Mouse (Mus musculus) gastrocnemius, adult 18-20 months (tissue): Measurements from ENCODE around the gene Il22ra1. TPM values are rescaled to one million over a fixed set of nuclear protein-coding genes. Genes with fewer than 3 reads are reported as not detected.

Experiments
- DNase-seq: peaks from one replicate; pipeline ENCODE4 v3.0.0; 2021; ENCODE audit warnings: low spot score
- total RNA-seq, 2 experiments: library from RNA; stranded (reverse); gene quantifications; 2 replicates each; pipeline ENCODE4 v1.2.3; 2021

Il22ra1 gene
- total RNA-seq, 2 experiments from 2014 or later, result not detected

DNA sequence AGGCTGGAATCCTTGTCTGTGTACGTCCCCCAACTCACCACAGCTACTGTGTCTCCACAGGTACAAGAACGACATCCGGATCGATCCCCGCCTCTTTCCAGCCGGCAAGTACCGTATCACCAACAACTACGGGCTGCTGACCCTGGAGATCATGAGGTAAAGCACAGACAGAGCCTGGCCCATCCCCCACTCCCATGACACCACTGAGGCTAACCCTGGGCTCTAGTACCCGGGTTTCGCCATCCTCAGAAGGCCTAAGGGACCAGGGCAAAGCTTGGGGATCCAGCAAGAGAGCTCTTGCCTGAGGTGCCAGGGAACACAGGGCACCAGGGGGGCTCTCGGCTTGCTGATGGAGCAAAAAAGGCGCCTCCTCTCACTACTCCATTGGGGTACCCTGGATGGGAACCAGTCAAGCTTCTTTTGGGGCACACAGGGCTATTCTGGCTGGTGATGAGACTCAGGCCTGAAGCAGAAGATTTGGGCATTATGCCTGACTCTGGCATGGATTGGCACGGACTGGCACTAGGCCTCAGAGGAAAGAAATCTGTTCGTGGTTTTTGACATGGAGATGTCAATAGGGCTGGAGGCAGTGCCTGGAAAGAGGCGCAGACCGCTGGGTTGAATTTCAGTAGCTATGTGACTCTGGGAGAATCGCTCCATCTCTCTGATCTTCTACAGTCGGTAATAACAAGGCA, 42.8 kb downstream of the Il22ra1 start:
- no peak for DNase-seq

DNA sequence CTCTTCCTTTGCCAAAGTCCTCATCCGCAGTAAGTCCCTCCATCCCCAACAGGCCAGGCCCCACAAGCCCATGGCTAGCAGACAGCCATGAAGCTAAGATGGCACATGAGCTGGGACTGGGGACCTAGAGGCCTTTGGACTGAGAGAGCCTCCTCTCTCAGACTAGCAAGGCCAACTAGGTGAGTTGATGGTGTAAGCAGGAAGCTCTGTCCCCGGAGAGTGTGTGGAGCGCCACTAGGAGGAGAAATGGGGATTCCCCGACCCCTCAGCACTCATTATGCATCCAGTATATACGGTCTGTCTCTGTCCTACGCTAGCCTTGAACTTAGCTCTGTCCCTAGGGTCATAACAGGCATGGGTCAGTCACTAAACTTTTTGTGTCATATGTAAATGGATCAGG, 43.6 kb downstream of the Il22ra1 start:
- no peak for DNase-seq

DNA sequence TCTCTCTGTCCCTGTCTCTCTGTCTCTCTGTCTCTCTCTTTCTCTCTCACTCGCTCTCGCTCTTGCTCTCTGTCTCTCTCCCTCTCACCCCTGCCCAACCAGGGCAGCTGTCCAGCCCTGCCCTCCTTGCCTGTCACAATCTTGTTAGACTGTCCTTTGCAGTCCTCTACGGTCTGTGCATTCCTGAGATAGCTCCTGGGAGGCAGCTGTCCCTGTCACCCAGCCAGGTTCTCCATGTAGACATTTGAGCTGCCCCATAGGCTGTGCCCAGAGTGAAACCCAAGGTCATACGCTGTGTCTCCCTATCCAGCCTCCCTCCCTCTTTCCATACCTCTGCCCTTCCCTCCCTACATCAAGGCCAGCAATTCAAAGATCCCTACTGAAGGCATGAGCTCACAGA, 44.7 kb downstream of the Il22ra1 start:
- peak; percentile 85 for DNase-seq

GRCm38 (mm10) chr4:135774496-135774895, 46.5 kb downstream of the Il22ra1 start:
- peak; percentile 34 for DNase-seq

- DNase-seq, result no peak
Observed at GRCm38 (mm10) chr4:135776850-135777249, 48.9 kb downstream of the Il22ra1 start.

DNA sequence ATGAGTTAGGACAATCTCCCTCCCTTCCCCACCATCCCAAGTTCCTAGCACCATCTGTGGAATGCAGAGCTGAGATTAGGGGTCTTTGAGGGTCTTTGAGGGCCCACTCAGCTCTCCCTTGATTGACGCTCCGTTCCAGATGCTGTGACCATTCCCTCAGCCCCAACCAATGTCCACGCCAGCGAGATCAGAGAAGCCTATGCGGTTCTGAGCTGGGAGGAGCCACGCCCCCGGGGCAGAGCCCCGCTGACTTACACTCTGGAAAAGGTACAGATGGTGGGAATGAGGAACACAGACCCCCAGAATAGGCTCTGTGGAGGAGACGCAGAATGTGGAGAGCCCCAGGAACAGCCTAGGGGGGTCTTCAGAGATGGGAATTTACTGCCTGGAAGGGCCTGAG, 51.7 kb downstream of the Il22ra1 start:
- no peak for DNase-seq

- DNase-seq, result no peak
Observed at GRCm38 (mm10) chr4:135780255-135780654, 52.3 kb downstream of the Il22ra1 start.

- no peak for DNase-seq
Observed at GRCm38 (mm10) chr4:135781304-135781703, 53.3 kb downstream of the Il22ra1 start.

DNA sequence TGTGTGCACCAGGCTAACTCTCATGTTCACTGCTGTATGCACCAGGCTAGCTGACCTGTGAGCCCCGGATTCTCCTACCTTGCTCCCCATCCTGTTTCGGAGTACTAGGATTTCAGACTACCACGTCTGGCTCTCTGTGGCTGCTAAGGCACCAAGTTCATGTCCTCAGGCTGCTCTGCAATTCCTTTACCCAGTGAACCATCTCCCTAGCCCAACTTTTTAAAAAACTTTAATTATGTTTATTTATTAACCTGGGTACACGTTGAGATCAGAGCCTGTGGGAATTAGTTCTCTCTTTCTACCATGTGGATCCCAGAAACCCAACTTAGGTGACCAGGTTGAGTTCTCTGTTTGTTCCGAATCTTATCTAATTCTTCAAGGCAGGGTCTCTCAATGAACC, 58.6 kb downstream of the Il22ra1 start:
- DNase-seq, result no peak

- DNase-seq, result no peak
Observed at GRCm38 (mm10) chr4:135787271-135787670, 59.3 kb downstream of the Il22ra1 start.

DNA sequence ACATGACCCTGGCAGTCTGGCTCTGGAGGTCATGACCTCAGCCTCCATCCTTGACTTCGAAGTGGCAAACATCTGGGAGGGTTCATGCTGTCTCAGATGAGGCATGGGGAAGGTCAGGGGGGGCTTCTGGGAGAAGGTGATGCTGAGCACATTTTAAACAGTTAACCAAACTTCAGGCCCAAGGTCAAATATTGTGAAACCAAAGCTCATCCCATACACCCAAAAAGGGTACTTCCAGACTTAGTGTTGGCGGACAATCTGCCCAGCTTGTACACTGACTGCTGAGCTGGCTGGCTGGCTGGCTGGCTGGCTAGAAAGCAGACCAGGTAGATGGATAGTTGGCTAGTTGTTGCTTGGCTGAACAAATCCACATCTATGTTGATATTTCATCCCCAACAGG, 61.2 kb downstream of the Il22ra1 start:
- DNase-seq, result no peak

DNA sequence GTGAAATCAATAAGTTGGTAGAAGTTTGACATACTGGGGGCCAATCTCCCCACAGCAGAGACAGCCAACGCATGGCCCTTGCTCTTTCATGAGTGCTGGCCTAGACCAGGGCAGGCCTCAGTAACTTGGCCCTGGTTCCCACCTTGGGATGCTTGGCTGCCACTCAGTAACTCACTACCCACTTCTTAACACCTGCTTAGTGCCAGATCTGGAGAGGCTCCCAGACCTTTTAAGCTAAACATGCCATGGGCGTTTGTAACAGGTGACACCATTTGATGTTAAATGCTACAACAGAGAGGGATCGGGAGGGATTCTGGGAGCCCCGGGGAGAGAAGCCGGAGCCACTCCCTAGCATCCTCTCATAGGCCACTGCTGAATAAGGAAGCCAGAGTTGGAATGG, 64.8 kb downstream of the Il22ra1 start:
- DNase-seq, result no peak

GRCm38 (mm10) chr4:135797931-135798330, 70.0 kb downstream of the Il22ra1 start:
- peak; percentile 22 for DNase-seq

DNA sequence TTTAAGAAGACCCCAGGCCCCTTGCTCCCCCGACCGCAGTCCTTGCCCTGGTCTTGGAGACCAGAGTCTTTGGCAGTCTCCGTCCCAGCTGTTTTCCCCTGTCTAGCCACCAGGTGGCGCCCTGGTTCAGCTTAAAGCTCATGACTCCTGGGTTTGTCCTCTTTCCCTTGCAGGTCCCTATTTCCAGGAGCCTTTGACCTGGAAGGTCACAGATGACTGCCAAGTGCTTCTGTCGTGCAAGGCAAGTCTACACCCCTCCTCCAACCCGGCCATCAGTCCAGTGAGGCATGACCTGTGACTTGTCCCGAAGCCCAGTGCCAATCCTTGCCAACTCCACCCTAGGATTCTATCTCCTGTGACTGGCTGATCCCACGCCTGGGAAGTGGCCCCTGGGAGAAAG, 73.6 kb downstream of the Il22ra1 start:
- DNase-seq, result peak; percentile 94

Other genes starting within 250 kb of the Il22ra1 start
- under 1 TPM in 1 of 2 experiments, not detected in 1; 0.24 TPM for gene Stpg1, start 233.4 kb upstream of the Il22ra1 start, total RNA-seq
- gene Nipal3, start 233.1 kb upstream of the Il22ra1 start, total RNA-seq, result 10 to 100 TPM; 14.2 to 17.2 TPM
- gene Grhl3, start 154.5 kb upstream of the Il22ra1 start, total RNA-seq, result under 1 TPM in 1 of 2 experiments, not detected in 1; 0.09 TPM
- under 1 TPM; 0.16 to 0.26 TPM for gene Ifnlr1, start 41.9 kb upstream of the Il22ra1 start, total RNA-seq
- 10 to 100 TPM; 70.5 to 78.3 TPM for gene Myom3, start 31.5 kb downstream of the Il22ra1 start, total RNA-seq
- 10 to 100 TPM; 25.6 to 27.0 TPM for gene Srsf10, start 127.6 kb downstream of the Il22ra1 start, total RNA-seq
- 10 to 100 TPM; 39.8 to 42.2 TPM for gene Pnrc2, start 145.7 kb downstream of the Il22ra1 start, total RNA-seq
- gene Cnr2, start 167.2 kb downstream of the Il22ra1 start, total RNA-seq, result under 1 TPM in 1 of 2 experiments, not detected in 1; 0.12 TPM
- gene Fuca1, start 192.6 kb downstream of the Il22ra1 start, total RNA-seq, result 10 to 100 TPM; 22.5 to 23.3 TPM
- gene Hmgcl, start 218.3 kb downstream of the Il22ra1 start, total RNA-seq, result 10 to 100 TPM; 38.5 to 40.1 TPM
- under 1 TPM; 0.73 to 0.97 TPM for gene Gale, start 235.6 kb downstream of the Il22ra1 start, total RNA-seq
- 10 to 100 TPM; 25.2 to 29.8 TPM for gene Lypla2, start 244.5 kb downstream of the Il22ra1 start, total RNA-seq